Comparison of ENCODE assay signal across 18 mouse cellular contexts in genomic region chr4:138689094-138689512, GRCm38 (mm10). TPM values are rescaled to one million over a fixed set of nuclear protein-coding genes. Genes with fewer than 3 reads are reported as not detected.
DNase-seq lines count a peak whose midpoint lies in the region; ATAC-seq and TF ChIP-seq lines count a peak whose summit lies in the region.
"Had no signal": no experiment of that assay in that cellular context is flagged by ENCODE, and none has a peak within 500 bp of the region (broad histone marks: within the 10 kb centered on the region; RNA-seq: fewer than 3 reads in every experiment).

No protein-coding gene starts in this region.

- TF ChIP-seq CTCF in midbrain, postnatal 0 days (IDR thresholded peaks at IDR 0.05) = no peak

- no peaks in the 10 kb centered on the region for H3K36me3 ChIP-seq in forebrain, embryonic 16.5 days (ENCODE audit: control insufficient read depth, insufficient read depth)
- no peaks in the 10 kb centered on the region for H3K36me3 ChIP-seq in midbrain, postnatal 0 days (ENCODE audit: insufficient read depth, low read length)
- H3K36me3 ChIP-seq: heart, embryonic 13.5 days; kidney, embryonic 15.5 days; neural tube, embryonic 12.5 days had no signal

- peaks cover 2% of the 10 kb centered on the region; the same call in 1 of the 2 replicates for H3K27me3 ChIP-seq in forebrain, embryonic 16.5 days (replicated peaks; ENCODE audit: control insufficient read depth, insufficient read depth, low read length)
- no peaks in the 10 kb centered on the region for H3K27me3 ChIP-seq in midbrain, postnatal 0 days (ENCODE audit: insufficient read depth, low read length)
- H3K27me3 ChIP-seq: Patski had no signal

- no peak overlapping the region for H3K4me2 ChIP-seq in forebrain, embryonic 16.5 days (ENCODE audit: low read length)
- no peak overlapping the region for H3K4me2 ChIP-seq in midbrain, postnatal 0 days (ENCODE audit: low read depth, low read length, poor library complexity, severe bottlenecking)
- H3K4me2 ChIP-seq: heart, embryonic 13.5 days; kidney, embryonic 15.5 days; lung, embryonic 14.5 days; neural tube, embryonic 12.5 days had no signal

- H3K9ac ChIP-seq in forebrain, embryonic 16.5 days (replicated peaks; ENCODE audit: low read depth, low read length) = no peak overlapping the region
- H3K9ac ChIP-seq in midbrain, postnatal 0 days (replicated peaks; ENCODE audit: low read length, poor library complexity, severe bottlenecking) = 0 out of 2 replicates have a peak overlapping the region, but pooled peaks have one; percentile 24
- H3K9ac ChIP-seq: heart, embryonic 13.5 days; kidney, embryonic 15.5 days; lung, embryonic 14.5 days; neural tube, embryonic 12.5 days had no signal

- no peak overlapping the region for H3K4me3 ChIP-seq in forebrain, embryonic 16.5 days (replicated peaks; ENCODE audit: low read length)
- no peak overlapping the region for H3K4me3 ChIP-seq in midbrain, postnatal 0 days (ENCODE audit: low read depth, low read length)
- H3K4me3 ChIP-seq: heart, embryonic 13.5 days; kidney, embryonic 15.5 days; neural tube, embryonic 12.5 days had no signal

- peak; percentile 60 for DNase-seq in layer of hippocampus, adult 9-11 months
- DNase-seq in layer of hippocampus, postnatal 25 days (ENCODE audit: extremely low spot score in 1 of 2, low spot score in 1 of 2) = no peak
- DNase-seq in brain, adult 2 months (ENCODE audit: low read depth, low spot score) = peak; percentile 61
- DNase-seq in midbrain, postnatal 0 days (ENCODE audit: low spot score) = peak; percentile 68
- DNase-seq in adipocyte (ENCODE audit: low spot score) = no peak
- no peak for DNase-seq in c-Kit-positive CD71-positive TER-119-positive erythroid progenitor cells, embryonic 14.5 days (ENCODE audit: low spot score)
- DNase-seq: adrenal gland, postnatal 10 days; cerebellum, adult 11 months; gastrocnemius, postnatal 25 days; liver; lung, embryonic 14.5 days; thymus, postnatal 14 days had no signal

- H3K4me1 ChIP-seq in forebrain, embryonic 16.5 days (replicated peaks; ENCODE audit: control insufficient read depth, insufficient read depth, low read length) = peaks cover 46% of the 10 kb centered on the region
- peaks cover 8% of the 10 kb centered on the region; the same call in 1 of the 2 replicates for H3K4me1 ChIP-seq in midbrain, postnatal 0 days (ENCODE audit: insufficient read depth, low read length)

- H3K9me3 ChIP-seq in forebrain, embryonic 16.5 days (ENCODE audit: control insufficient read depth, low read length) = no peaks in the 10 kb centered on the region
- no peaks in the 10 kb centered on the region for H3K9me3 ChIP-seq in midbrain, postnatal 0 days (ENCODE audit: low read length)
- H3K9me3 ChIP-seq: heart, embryonic 13.5 days; kidney, embryonic 15.5 days; neural tube, embryonic 12.5 days had no signal

- 2% methylated on average over 3 of the region's 3 CpGs for WGBS in forebrain, embryonic 16.5 days
- WGBS in midbrain, postnatal 0 days = 21% methylated on average over 3 of the region's 3 CpGs

- peak overlapping the region; percentile 35 for H3K27ac ChIP-seq in forebrain, embryonic 16.5 days (ENCODE audit: low read length)
- no peak overlapping the region for H3K27ac ChIP-seq in midbrain, postnatal 0 days (ENCODE audit: low read depth, low read length)
- H3K27ac ChIP-seq: heart, embryonic 13.5 days; kidney, embryonic 15.5 days; neural tube, embryonic 12.5 days had no signal

- peak; percentile 94 for ATAC-seq in forebrain, embryonic 16.5 days
- ATAC-seq in midbrain, postnatal 0 days (ENCODE audit: low FRiP score) = no peak
- ATAC-seq: Patski had no signal

RNA-seq across cellular contexts. Expression of gene Pla2g2c, which starts 35.5 kb away (rescaled TPM):
- under 1 TPM in 1 of 2 experiments, not detected in 1; 0.21 TPM for total RNA-seq in layer of hippocampus, postnatal 25 days (2021)
- polyA plus RNA-seq in forebrain, embryonic 16.5 days (2015; fragmentation: Nextera tagmentation; extraction: Ambion mirVana) = not detected in 2 replicates
- 0.44 TPM in 1 of 2 replicates, not detected in the other for total RNA-seq in midbrain, postnatal 0 days (2014; rRNA removed)
- 0.54 and 0.57 TPM in 2 replicates for polyA plus RNA-seq in midbrain, postnatal 0 days (2015; fragmentation: Nextera tagmentation; extraction: Ambion mirVana)
- total RNA-seq: adrenal gland, postnatal 10 days; gastrocnemius, postnatal 25 days; megakaryocyte, adult 5-6 weeks had no signal
- polyA plus RNA-seq: Patski had no signal

RNA-seq across cellular contexts. Expression of gene Ubxn10, which starts 47.9 kb away (rescaled TPM):
- total RNA-seq in layer of hippocampus, postnatal 25 days (2021) = 1 to 10 TPM; 1.3 to 1.6 TPM
- 1.3 and 1.9 TPM in 2 replicates for polyA plus RNA-seq in forebrain, embryonic 16.5 days (2015; fragmentation: Nextera tagmentation; extraction: Ambion mirVana)
- total RNA-seq in midbrain, postnatal 0 days (2014; rRNA removed) = 5.4 and 9.6 TPM in 2 replicates
- 3.5 and 4.3 TPM in 2 replicates for polyA plus RNA-seq in midbrain, postnatal 0 days (2015; fragmentation: Nextera tagmentation; extraction: Ambion mirVana)
- total RNA-seq: megakaryocyte, adult 5-6 weeks had no signal
- polyA plus RNA-seq: Patski had no signal

RNA-seq across cellular contexts. Expression of gene Vwa5b1, which starts 53.4 kb away (rescaled TPM):
- total RNA-seq in layer of hippocampus, postnatal 25 days (2021) = 1 to 10 TPM; 1.0 TPM
- polyA plus RNA-seq in forebrain, embryonic 16.5 days (2015; fragmentation: Nextera tagmentation; extraction: Ambion mirVana) = 0.72 and 0.79 TPM in 2 replicates
- total RNA-seq in midbrain, postnatal 0 days (2014; rRNA removed) = 8.8 and 16.9 TPM in 2 replicates
- 2.1 and 3.1 TPM in 2 replicates for polyA plus RNA-seq in midbrain, postnatal 0 days (2015; fragmentation: Nextera tagmentation; extraction: Ambion mirVana)
- total RNA-seq: gastrocnemius, postnatal 25 days; megakaryocyte, adult 5-6 weeks had no signal
- polyA plus RNA-seq: heart, embryonic 13.5 days had no signal

Comparison
In these comparisons a context has a peak if more than half of its experiments do, and no peak if none do; other contexts are left out.
1. DNase-seq: peak in layer of hippocampus, adult 9-11 months (single experiment), brain, adult 2 months (single experiment) and midbrain, postnatal 0 days (single experiment); none in layer of hippocampus, postnatal 25 days (0 of 2), adipocyte (single experiment) and c-Kit-positive CD71-positive TER-119-positive erythroid progenitor cells, embryonic 14.5 days (single experiment).